Mouse (Mus musculus): ENCODE data around the gene Vinac1. TPM values are rescaled to one million over a fixed set of nuclear protein-coding genes. Genes with fewer than 3 reads are reported as not detected.

Gene Vinac1
- 1.6 and 1.7 TPM in 2 replicates for polyA plus RNA-seq (2012; rRNA removed)

DNA sequence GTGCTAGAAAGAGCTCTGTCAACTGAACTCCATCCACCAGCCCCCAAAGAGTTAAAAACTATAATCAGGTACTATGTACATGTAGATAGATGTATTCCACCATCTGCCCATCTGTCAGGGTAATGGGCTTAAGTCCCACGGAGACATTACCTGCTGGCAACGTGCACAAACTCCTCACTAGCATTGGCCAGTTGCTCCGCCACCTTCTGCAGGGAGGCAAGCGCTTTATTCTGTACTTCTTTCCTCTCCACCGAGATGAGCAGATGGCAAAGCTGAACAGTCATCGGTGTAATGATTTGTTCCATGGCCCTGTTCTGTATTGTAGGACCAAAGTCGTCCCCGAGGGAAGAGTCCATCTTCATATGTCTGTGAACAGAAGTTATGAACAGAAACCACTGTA lies at the start of gene Vinac1:
TSS of gene Vinac1 (minus strand) at position 362 of the 400 bp plus-strand sequence.
- Histone ChIP-seq H3K4me1 (ENCODE audit: control insufficient read depth, insufficient read depth, low read length) (no peaks in the 10 kb centered on the region), H3K27ac (ENCODE audit: control insufficient read depth, insufficient read depth, low read depth, low read length) (no peak within 1 kb of the TSS), H3K4me3 (ENCODE audit: control insufficient read depth, low read depth, low read length) (no peak within 1 kb of the TSS), H3K36me3 (ENCODE audit: control insufficient read depth, insufficient read depth, low read length) (no peaks in the 10 kb centered on the region), H3K27me3 (ENCODE audit: control insufficient read depth, insufficient read depth, low read length) (no peaks in the 10 kb centered on the region)
- no peak for TF ChIP-seq POLR2A (IDR thresholded peaks at IDR 0.05; ENCODE audit: control insufficient read depth, low read depth, low read length)
- no peak for TF ChIP-seq CTCF (IDR thresholded peaks at IDR 0.05; ENCODE audit: control insufficient read depth, insufficient read depth, insufficient replicate concordance, low read depth, low read length)

DNA sequence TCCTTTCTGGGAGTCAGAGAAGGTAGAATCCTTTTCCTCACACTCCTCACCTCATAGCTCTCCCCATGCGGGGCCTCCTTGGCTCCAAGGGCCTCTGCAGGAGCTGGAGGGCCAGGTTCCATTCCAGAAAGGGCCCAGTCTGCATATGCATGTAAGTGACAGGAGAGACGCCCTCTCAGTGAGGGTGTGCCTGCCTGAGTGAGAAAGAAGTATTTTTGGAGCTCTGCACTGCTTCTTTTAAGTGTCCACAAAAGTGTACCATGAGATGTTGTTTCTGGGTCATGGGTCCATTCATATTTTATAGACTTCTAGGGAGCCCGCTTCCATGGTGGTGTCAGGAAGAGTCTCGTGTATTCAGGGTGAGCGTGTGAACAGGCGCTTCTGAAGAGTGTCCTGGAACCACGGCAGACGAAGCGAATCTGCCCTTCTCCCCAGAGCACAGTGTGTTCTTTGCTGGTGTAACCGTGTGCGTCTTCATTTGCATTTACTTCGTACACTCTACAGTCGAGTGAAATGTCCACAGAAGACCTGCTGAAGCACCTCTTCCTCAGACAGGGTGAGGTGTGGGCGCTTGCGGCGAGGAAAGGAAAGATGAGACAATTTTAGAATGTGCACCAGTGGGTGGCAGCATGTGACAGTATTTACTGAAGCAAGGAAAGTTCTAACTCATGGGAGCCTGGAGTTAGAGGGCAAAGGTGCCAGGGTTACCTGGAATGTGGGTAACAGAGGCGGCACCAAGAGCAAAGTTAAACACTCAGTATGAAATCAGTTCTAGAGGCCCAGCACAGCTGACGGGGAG lies 46.2 kb upstream of the Vinac1 start:
- H3K36me3 ChIP-seq (ENCODE audit: control insufficient read depth, insufficient read depth, low read length): no peaks in the 10 kb centered on the region
- no peaks in the 10 kb centered on the region for H3K27me3 ChIP-seq (ENCODE audit: control insufficient read depth, insufficient read depth, low read length)
- no peaks in the 10 kb centered on the region for H3K4me1 ChIP-seq (ENCODE audit: control insufficient read depth, insufficient read depth, low read length)
- TF ChIP-seq CTCF (IDR thresholded peaks at IDR 0.05; ENCODE audit: control insufficient read depth, insufficient read depth, insufficient replicate concordance, low read depth, low read length): no peak
- no peak for TF ChIP-seq POLR2A (IDR thresholded peaks at IDR 0.05; ENCODE audit: control insufficient read depth, low read depth, low read length)
- H3K27ac ChIP-seq (ENCODE audit: control insufficient read depth, insufficient read depth, low read depth, low read length): no peak overlapping the region
- no peak overlapping the region for H3K4me3 ChIP-seq (ENCODE audit: control insufficient read depth, low read depth, low read length)

DNA sequence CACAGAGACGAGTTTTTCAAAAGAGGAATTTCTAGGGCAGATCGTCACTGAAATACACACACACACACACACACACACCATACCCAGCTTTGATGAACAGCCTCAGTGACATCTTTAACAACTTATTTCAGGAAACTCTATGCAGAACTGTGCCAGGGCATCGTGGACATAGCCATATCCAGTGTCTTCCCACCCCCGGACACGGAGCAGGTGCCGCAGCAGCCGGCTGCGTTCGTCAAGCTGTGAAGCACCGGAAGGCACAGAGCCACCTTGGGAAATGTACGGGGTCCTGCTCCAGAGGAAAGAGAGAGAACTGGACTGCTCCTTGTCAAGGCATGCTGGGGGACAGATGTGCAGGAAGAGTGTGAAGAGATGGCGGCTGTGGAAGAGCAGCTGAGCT lies 44.8 kb upstream of the Vinac1 start:
- no peaks in the 10 kb centered on the region for H3K27me3 ChIP-seq (ENCODE audit: control insufficient read depth, insufficient read depth, low read length)
- no peaks in the 10 kb centered on the region for H3K4me1 ChIP-seq (ENCODE audit: control insufficient read depth, insufficient read depth, low read length)
- H3K4me3 ChIP-seq (ENCODE audit: control insufficient read depth, low read depth, low read length): no peak overlapping the region
- H3K27ac ChIP-seq (ENCODE audit: control insufficient read depth, insufficient read depth, low read depth, low read length): no peak overlapping the region
- no peak for TF ChIP-seq POLR2A (IDR thresholded peaks at IDR 0.05; ENCODE audit: control insufficient read depth, low read depth, low read length)
- TF ChIP-seq CTCF (IDR thresholded peaks at IDR 0.05; ENCODE audit: control insufficient read depth, insufficient read depth, insufficient replicate concordance, low read depth, low read length): no peak
- no peaks in the 10 kb centered on the region for H3K36me3 ChIP-seq (ENCODE audit: control insufficient read depth, insufficient read depth, low read length)

DNA sequence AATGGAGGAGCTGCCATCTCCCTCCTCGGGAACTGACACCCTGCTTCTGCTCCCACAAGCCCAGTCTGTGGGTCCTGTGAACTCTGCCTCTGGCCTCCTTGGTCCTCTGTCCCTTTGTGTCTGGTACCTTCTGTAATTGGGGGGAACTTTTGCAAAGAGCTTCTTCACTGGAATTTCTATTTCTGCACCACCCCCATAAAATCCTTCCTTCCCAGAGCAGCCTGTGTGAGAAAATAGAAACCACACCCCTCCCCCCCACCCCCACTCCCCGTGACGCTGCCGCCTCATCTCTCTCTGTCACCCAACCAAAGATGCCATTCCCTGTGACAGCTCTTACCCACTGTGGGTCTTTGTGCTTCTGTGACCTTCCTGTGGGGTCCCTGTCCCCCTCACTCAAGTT lies 42.4 kb upstream of the Vinac1 start:
- Histone ChIP-seq H3K4me1 (ENCODE audit: control insufficient read depth, insufficient read depth, low read length) (no peaks in the 10 kb centered on the region), H3K36me3 (ENCODE audit: control insufficient read depth, insufficient read depth, low read length) (no peaks in the 10 kb centered on the region), H3K27me3 (ENCODE audit: control insufficient read depth, insufficient read depth, low read length) (no peaks in the 10 kb centered on the region), H3K4me3 (ENCODE audit: control insufficient read depth, low read depth, low read length) (no peak overlapping the region), H3K27ac (ENCODE audit: control insufficient read depth, insufficient read depth, low read depth, low read length) (no peak overlapping the region)
- TF ChIP-seq CTCF (IDR thresholded peaks at IDR 0.05; ENCODE audit: control insufficient read depth, insufficient read depth, insufficient replicate concordance, low read depth, low read length): no peak
- TF ChIP-seq POLR2A (IDR thresholded peaks at IDR 0.05; ENCODE audit: control insufficient read depth, low read depth, low read length): no peak

DNA sequence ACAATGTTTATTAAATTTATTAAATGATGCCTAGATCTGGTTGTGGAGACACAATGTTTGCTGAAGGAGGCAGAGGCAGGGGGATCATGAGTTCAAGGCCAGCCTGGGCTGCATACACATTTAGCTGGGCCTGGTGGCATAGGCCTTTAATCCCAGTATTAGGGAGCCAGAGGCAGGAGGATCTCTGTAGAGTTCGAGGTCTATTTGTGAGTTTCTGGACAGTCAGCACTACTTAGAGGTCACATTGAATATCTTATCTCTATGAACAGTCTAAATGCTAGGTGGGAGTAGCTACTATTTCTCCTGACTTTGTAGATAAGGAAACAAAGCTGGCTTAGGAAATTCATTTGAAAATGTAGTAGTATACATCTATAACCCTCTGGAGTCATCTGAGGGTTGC lies 39.5 kb upstream of the Vinac1 start:
- H3K4me1 ChIP-seq (ENCODE audit: control insufficient read depth, insufficient read depth, low read length): no peaks in the 10 kb centered on the region
- TF ChIP-seq CTCF (IDR thresholded peaks at IDR 0.05; ENCODE audit: control insufficient read depth, insufficient read depth, insufficient replicate concordance, low read depth, low read length) (no peak), POLR2A (IDR thresholded peaks at IDR 0.05; ENCODE audit: control insufficient read depth, low read depth, low read length) (no peak)
- no peak overlapping the region for H3K4me3 ChIP-seq (ENCODE audit: control insufficient read depth, low read depth, low read length)
- no peaks in the 10 kb centered on the region for H3K36me3 ChIP-seq (ENCODE audit: control insufficient read depth, insufficient read depth, low read length)
- no peak overlapping the region for H3K27ac ChIP-seq (ENCODE audit: control insufficient read depth, insufficient read depth, low read depth, low read length)
- H3K27me3 ChIP-seq (ENCODE audit: control insufficient read depth, insufficient read depth, low read length): no peaks in the 10 kb centered on the region

DNA sequence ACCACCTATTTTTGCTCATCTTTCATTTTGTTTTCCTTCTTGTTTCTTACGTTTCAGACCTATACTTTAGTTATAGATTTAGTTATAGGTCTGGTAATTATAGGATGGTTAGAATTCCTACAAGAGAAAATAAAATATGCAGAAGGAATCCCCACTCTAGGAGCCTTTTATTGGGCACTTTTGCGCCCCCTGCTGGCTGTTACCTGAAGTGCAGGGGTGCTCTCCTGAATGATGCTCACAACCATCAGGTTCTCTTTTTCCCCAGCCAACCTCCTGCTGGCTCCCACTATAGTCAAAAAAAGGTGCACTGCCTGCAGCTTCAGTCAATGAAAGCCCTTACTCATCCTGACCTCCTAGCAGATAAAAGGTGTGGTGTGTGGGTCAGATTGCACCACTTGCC lies 37.0 kb upstream of the Vinac1 start:
- TF ChIP-seq POLR2A (IDR thresholded peaks at IDR 0.05; ENCODE audit: control insufficient read depth, low read depth, low read length) (no peak), CTCF (IDR thresholded peaks at IDR 0.05; ENCODE audit: control insufficient read depth, insufficient read depth, insufficient replicate concordance, low read depth, low read length) (peak; percentile 75)
- H3K4me1 ChIP-seq (ENCODE audit: control insufficient read depth, insufficient read depth, low read length): peaks cover 8% of the 10 kb centered on the region
- H3K36me3 ChIP-seq (ENCODE audit: control insufficient read depth, insufficient read depth, low read length): no peaks in the 10 kb centered on the region
- H3K27ac ChIP-seq (ENCODE audit: control insufficient read depth, insufficient read depth, low read depth, low read length): no peak overlapping the region
- no peak overlapping the region for H3K4me3 ChIP-seq (ENCODE audit: control insufficient read depth, low read depth, low read length)
- no peaks in the 10 kb centered on the region for H3K27me3 ChIP-seq (ENCODE audit: control insufficient read depth, insufficient read depth, low read length)

DNA sequence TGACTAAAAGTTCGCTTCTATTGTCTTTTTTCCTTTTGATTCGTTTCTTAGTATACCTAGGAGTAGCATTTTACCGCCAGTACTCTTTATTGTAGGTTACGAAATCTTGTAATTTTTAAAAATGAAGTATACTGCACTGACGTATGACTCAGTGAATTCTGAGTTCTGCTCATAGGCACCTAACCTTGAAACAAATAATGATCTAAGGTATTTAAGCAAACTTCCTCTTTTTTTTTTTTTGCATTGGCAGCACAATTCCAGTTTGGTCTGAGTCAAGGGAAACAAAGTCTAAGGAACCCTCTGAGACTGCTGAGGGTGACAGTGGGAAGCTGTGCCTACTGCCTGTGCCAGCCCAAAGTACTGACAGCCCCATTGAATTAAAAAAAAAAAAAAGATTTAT lies 35.5 kb upstream of the Vinac1 start:
- TF ChIP-seq CTCF (IDR thresholded peaks at IDR 0.05; ENCODE audit: control insufficient read depth, insufficient read depth, insufficient replicate concordance, low read depth, low read length) (no peak), POLR2A (IDR thresholded peaks at IDR 0.05; ENCODE audit: control insufficient read depth, low read depth, low read length) (no peak)
- no peak overlapping the region for H3K27ac ChIP-seq (ENCODE audit: control insufficient read depth, insufficient read depth, low read depth, low read length)
- H3K27me3 ChIP-seq (ENCODE audit: control insufficient read depth, insufficient read depth, low read length): no peaks in the 10 kb centered on the region
- H3K4me3 ChIP-seq (ENCODE audit: control insufficient read depth, low read depth, low read length): no peak overlapping the region
- H3K4me1 ChIP-seq (ENCODE audit: control insufficient read depth, insufficient read depth, low read length): peaks cover 8% of the 10 kb centered on the region
- no peaks in the 10 kb centered on the region for H3K36me3 ChIP-seq (ENCODE audit: control insufficient read depth, insufficient read depth, low read length)
